Mouse (Mus musculus) cerebellum, adult 2 months (tissue): ENCODE measurements around the gene Max.

Source experiments
- CTCF ChIP-seq: fragments of 200-500 bp; IDR thresholded peaks from 2 replicates; pipeline ENCODE4 v1.5.1; 2011; ENCODE audit warnings: low read depth, mild to moderate bottlenecking, control low read depth, low read length, moderate library complexity, borderline replicate concordance; ENCODE audit not compliant: insufficient read depth
- POLR2A ChIP-seq: fragments of 200-500 bp; IDR thresholded peaks from 2 replicates; pipeline ENCODE4 v1.6.1; 2011; ENCODE audit warnings: low read length, control low read depth, borderline replicate concordance; ENCODE audit not compliant: insufficient read depth

- no peak for TF ChIP-seq POLR2A
- TF ChIP-seq CTCF, result no peak
Observed at GRCm38 (mm10) chr12:76912193-76912592, 49.8 kb downstream of the Max start.
